Mouse (Mus musculus) liver, embryonic 14.5 days (tissue): ENCODE measurements around the gene Tuba3a. TPM values are rescaled to one million over a fixed set of nuclear protein-coding genes. Genes with fewer than 3 reads are reported as not detected.

Experiments
- ATAC-seq: fragments of 200-750 bp; cut with Nextera tagmentation; 2 replicates; pipeline ENCODE4 v1.8.0; 2017; ENCODE audit warnings: moderate number of reproducible peaks, mild to moderate bottlenecking, moderate library complexity; ENCODE audit not compliant: insufficient read depth
- DNase-seq, 3 experiments: peaks; one replicate each; pipeline ENCODE4 v3.0.0-alpha.2; 2012 to 2013; ENCODE audit warnings: low read depth in 3 of 3, low spot score in 3 of 3
- H3K27ac ChIP-seq: fragments of 300-500 bp; sonication (generic); 2 replicates; pipeline ENCODE4 v1.5.1; 2014; ENCODE audit warnings: moderate library complexity, mild to moderate bottlenecking, control low read depth, inconsistent platforms
- H3K27me3 ChIP-seq: fragments of 300-500 bp; sonication (generic); 2 replicates; pipeline ENCODE4 v1.6.1; 2014; ENCODE audit warnings: mild to moderate bottlenecking, low read length, moderate library complexity; ENCODE audit not compliant: control insufficient read depth, insufficient read depth
- H3K36me3 ChIP-seq: fragments of 300-500 bp; sonication (generic); replicated peaks from 2 replicates; pipeline ENCODE4 v1.6.1; 2014; ENCODE audit warnings: low read depth; ENCODE audit not compliant: control insufficient read depth, insufficient read depth
- H3K4me1 ChIP-seq, 2 experiments: fragments of 200-500 bp in 1 of 2; fragments of 300-500 bp in 1 of 2; sonication (generic) in 1 of 2; replicated peaks; 2 replicates each; pipeline ENCODE4 v1.6.1; 2012 to 2014; ENCODE audit warnings: antibody characterized with exemption in 1 of 2, inconsistent platforms in 1 of 2, low read length in 1 of 2; ENCODE audit not compliant: control insufficient read depth in 2 of 2, insufficient read depth in 2 of 2
- H3K4me2 ChIP-seq: fragments of 300-500 bp; sonication (generic); 2 replicates; pipeline ENCODE4 v1.6.1; 2014; ENCODE audit warnings: low read depth, mild to moderate bottlenecking, control low read depth, moderate library complexity
- H3K4me3 ChIP-seq, 2 experiments: fragments of 200-500 bp in 1 of 2; fragments of 300-500 bp in 1 of 2; sonication (generic) in 1 of 2; 2 replicates each; pipeline ENCODE4 v1.5.1; 2012 to 2014; ENCODE audit warnings: low read depth in 2 of 2, low read length in 2 of 2, mild to moderate bottlenecking in 2 of 2, control low read depth in 1 of 2, inconsistent platforms in 1 of 2, moderate library complexity in 1 of 2; ENCODE audit not compliant: insufficient read depth in 1 of 2
- H3K9ac ChIP-seq: fragments of 300-500 bp; sonication (generic); replicated peaks from 2 replicates; pipeline ENCODE4 v1.6.1; 2014; ENCODE audit warnings: mild to moderate bottlenecking, control low read depth, moderate library complexity
- H3K9me3 ChIP-seq: fragments of 300-500 bp; sonication (generic); 2 replicates; pipeline ENCODE4 v1.6.1; 2016; ENCODE audit warnings: low read length, mixed read lengths; ENCODE audit not compliant: control insufficient read depth
- CTCF ChIP-seq: IDR thresholded peaks from 2 replicates; pipeline ENCODE4 v1.5.1; 2016; ENCODE audit warnings: antibody characterized with exemption, low read depth, control low read depth
- EP300 ChIP-seq: IDR thresholded peaks from 2 replicates; pipeline ENCODE4 v1.6.1; 2016; ENCODE audit warnings: antibody characterized with exemption, low read depth
- WGBS: fragments of 180-500 bp; shearing (Covaris S2); extraction: QIAGEN DNeasy Blood & Tissue Kit; methylation state at CpG from one replicate; pipeline ENCODE4 v1.1.7; 2014; ENCODE audit not compliant: insufficient replicate concordance; 5-methylcytosine and 5-hydroxymethylcytosine counted together
- polyA plus RNA-seq, 2 experiments: library from polyadenylated mRNA; depleted of rRNA in 1 of 2; stranded (reverse) in 1 of 2; unstranded in 1 of 2; fragments of >200 nt; fragmentation: Nextera tagmentation in 1 of 2; extraction: Ambion mirVana in 1 of 2; gene quantifications; 2 replicates each; pipeline versions ENCODE4 v1.2.1 to v1.2.3; 2012 to 2014

Tuba3a gene
- polyA plus RNA-seq, 2 experiments, result not detected

DNA sequence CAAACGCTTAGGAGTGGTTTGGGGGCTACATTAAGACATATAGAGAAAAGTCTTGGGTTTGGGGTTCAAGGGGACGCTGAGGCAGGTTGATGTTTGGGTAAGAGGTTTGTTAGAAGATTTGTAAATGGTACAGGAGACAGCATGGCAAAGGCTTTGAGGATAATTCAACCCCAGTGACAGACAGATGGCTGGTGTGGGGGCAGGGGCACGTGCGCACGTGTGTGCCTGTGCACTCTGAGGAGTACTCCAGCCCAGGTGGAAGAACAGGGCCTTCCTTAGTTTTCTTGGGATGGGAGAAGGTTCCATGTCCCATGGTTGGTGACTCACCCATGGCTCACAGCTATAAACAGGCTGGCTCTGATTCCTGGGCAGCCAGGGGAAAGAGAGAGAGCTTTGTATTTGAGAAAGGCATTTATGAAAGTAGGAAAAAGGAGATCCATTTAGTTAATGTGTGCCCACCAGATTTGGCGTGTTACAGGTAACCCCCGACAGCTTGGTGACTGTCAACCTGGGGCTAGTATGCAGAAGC is 30.3 kb downstream of the Tuba3a start:
- no peaks in the 10 kb centered on the region for H3K36me3 ChIP-seq
- TF ChIP-seq CTCF (no peak), EP300 (no peak)
- H3K4me1 ChIP-seq, result no peaks in the 10 kb centered on the region; a peak in 1 of 4 replicates
- no peak overlapping the region for H3K4me2 ChIP-seq
- H3K27ac ChIP-seq, result no peak overlapping the region
- WGBS, result 61% methylated on average over 7 of the region's 7 CpGs
- H3K9me3 ChIP-seq, result no peaks in the 10 kb centered on the region
- H3K27me3 ChIP-seq, result no peaks in the 10 kb centered on the region
- ATAC-seq, result no peak
- no peak for DNase-seq
- no peak overlapping the region for H3K9ac ChIP-seq
- H3K4me3 ChIP-seq, result no peak overlapping the region

DNA sequence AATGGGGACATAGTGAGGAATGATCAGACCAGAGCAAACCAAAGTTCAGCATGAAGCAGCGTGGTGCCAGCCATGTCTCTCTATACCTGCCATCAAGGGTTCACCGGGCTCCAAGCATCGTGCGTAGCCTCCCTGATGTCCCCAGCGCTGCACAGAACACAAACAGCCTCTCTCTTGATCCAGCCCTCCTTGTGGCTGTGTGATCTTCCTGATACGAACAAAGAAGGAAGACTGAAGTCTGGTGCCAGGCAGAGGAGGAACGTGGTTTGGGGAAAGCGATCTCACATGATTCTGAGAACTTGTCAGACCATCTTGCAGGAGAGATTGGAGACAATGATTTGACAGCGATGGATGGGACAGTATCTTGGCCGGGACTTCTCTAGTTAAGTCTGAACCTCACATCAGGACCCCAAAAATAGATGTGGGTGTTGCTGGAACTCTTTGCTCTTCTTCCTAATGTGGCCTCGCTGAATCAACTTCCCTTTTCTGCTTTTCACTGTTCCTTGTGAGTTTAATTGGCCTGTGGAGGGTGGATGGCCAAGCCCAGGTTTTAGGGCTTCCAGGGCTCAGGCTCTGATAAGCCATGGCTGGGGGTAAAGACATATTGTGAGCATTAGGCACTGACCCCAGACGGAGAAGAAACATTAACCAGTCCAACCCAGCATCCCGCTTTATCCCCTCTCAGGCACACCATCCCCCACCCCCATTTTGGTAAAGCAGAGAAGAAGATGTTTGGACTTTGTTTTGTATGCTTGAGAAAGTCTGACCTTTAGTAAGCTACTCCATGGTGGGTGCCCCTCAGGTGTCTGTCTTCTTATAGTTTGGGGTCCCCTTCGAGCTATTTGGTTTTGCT is 31.8 kb downstream of the Tuba3a start:
- H3K4me2 ChIP-seq, result peak overlapping the region; percentile 15; the same call in 1 of the 2 replicates
- no peak for ATAC-seq
- TF ChIP-seq EP300 (no peak), CTCF (no peak)
- no peaks in the 10 kb centered on the region for H3K27me3 ChIP-seq
- H3K9ac ChIP-seq, result no peak overlapping the region
- no peak overlapping the region for H3K27ac ChIP-seq
- H3K4me1 ChIP-seq, result no peaks in the 10 kb centered on the region; a peak in 1 of 4 replicates
- no peaks in the 10 kb centered on the region for H3K9me3 ChIP-seq
- no peak for DNase-seq
- H3K36me3 ChIP-seq, result no peaks in the 10 kb centered on the region
- H3K4me3 ChIP-seq, result 0 out of 4 replicates have a peak overlapping the region, but pooled peaks of 1 of the 2 experiments have one; percentile 3
- 27% methylated on average over 14 of the region's 14 CpGs for WGBS

DNA sequence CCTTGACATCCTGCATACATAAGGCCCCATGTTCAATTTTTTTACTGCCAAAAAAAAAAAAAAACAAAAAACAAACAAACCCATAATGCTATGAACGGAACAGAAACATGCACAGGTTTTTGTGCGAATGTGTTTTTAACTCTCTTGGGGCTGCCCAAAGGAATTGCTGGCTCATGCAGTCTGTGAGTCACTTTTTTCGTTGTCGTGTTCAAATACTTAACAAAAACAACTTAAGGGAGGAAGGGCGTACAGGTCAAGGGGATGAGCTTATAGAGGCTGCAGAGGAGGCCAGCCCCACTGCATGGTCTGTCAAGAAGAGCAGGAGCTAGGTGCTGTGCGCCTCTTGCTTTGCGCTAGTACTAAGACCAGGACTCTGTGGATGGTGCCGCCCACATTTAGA is 33.1 kb downstream of the Tuba3a start:
- no peak for TF ChIP-seq EP300
- TF ChIP-seq CTCF, result no peak
- Histone ChIP-seq H3K9ac (no peak overlapping the region), H3K4me1 (no peaks in the 10 kb centered on the region; a peak in 1 of 4 replicates), H3K27me3 (no peaks in the 10 kb centered on the region), H3K36me3 (no peaks in the 10 kb centered on the region), H3K4me2 (no peak overlapping the region), H3K4me3 (no peak overlapping the region), H3K27ac (no peak overlapping the region), H3K9me3 (no peaks in the 10 kb centered on the region)
- ATAC-seq, result no peak
- 77% methylated on average over 8 of the region's 8 CpGs for WGBS
- DNase-seq, result no peak

DNA sequence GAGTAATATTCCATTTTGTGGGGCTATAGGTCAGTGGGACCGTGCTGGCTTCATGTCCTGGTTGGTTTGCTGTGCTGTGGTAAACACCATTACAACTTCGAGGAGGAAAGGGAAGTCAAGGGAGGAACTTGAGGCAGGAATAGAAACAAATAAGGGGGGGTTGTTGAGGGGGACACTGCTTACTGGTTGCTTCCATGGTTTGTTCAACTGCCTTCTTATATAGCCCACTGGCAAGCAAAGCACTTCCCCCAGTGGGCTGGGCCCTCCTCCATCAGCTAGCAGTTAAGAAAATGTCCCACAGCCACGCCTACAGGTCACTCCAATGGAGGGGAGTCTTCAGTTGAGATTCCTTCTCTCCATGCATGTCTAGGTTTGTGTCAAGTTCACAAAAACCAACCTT is 33.6 kb downstream of the Tuba3a start:
- no peaks in the 10 kb centered on the region; a peak in 1 of 4 replicates for H3K4me1 ChIP-seq
- WGBS, result 40% methylated on average over 3 of the region's 3 CpGs
- no peak overlapping the region for H3K27ac ChIP-seq
- H3K9ac ChIP-seq, result no peak overlapping the region
- H3K36me3 ChIP-seq, result no peaks in the 10 kb centered on the region
- ATAC-seq, result no peak
- H3K4me3 ChIP-seq, result no peak overlapping the region
- DNase-seq, result no peak
- no peak for TF ChIP-seq CTCF
- no peak for TF ChIP-seq EP300
- H3K27me3 ChIP-seq, result no peaks in the 10 kb centered on the region
- H3K4me2 ChIP-seq, result no peak overlapping the region
- no peaks in the 10 kb centered on the region for H3K9me3 ChIP-seq

GRCm38 (mm10) chr6:125244551-125244950 is 41.3 kb downstream of the Tuba3a start:
- no peaks in the 10 kb centered on the region for H3K4me1 ChIP-seq
- WGBS, result 19% methylated on average over 1 of the region's 1 CpGs
- no peaks in the 10 kb centered on the region for H3K9me3 ChIP-seq
- H3K27me3 ChIP-seq, result no peaks in the 10 kb centered on the region
- TF ChIP-seq EP300, result no peak
- TF ChIP-seq CTCF, result no peak
- no peak overlapping the region for H3K4me3 ChIP-seq
- no peak for DNase-seq
- H3K4me2 ChIP-seq, result no peak overlapping the region
- H3K27ac ChIP-seq, result no peak overlapping the region
- no peak for ATAC-seq
- H3K36me3 ChIP-seq, result no peaks in the 10 kb centered on the region
- no peak overlapping the region for H3K9ac ChIP-seq
